Mouse (Mus musculus) T-cell, adult 2 months (primary cell): Measurements from ENCODE around the gene Psmb5.

ENCODE experiments used
- DNase-seq: peaks from one replicate; pipeline ENCODE4 v3.0.0; 2022; ENCODE audit warnings: low spot score

Gene Psmb5

DNA sequence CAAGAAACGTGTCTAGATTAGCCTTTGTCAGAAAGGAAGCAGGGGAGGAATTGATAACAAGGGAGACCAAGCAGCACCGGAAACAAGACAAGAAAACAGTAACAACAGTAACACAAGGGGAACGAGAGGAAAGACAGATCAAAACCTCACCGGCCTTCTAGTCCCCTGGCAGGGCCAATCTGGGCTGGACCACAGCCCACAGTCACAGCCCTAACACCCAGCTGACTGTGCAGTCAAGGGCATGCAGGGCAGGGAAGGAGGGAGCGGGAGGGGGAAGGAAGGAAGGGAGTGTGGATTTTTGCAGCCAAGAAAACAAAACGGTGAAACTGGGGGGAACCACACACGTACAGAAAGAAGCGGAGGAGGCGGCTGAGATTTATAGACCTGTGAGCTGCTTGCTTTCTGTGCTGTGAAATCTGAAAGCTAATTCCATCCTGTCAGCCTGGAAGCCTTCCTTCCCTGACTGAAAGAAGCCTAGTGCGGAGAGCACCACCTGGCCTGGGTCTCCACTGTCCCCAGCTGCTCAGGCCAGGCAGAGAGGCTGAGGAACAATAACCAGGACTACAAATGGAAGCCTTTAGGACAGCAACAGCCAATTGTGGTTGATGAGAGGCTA is 25.4 kb downstream of the Psmb5 start:
- DNase-seq = no peak

DNA sequence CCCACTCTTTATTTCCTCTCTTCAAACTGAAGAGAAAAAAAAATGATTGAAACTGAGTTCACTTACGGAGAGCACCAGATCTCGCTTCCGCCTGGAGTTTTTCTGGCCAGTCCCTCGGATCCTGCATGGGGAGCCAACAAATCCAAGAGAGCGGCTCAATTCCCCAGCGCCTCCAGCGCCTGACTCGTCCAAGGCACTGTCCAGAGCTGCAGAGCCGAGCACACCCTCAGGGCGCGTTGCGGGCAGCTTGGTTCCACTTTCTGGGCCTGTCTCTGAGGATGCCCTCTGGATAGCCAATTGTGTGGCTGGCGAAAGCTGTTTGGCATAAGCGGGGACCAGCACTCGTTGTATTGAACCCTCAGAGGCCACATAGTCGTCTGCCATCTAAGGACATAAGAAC is 26.8 kb downstream of the Psmb5 start:
- no peak for DNase-seq

- peak; percentile 53 for DNase-seq
Observed at GRCm38 (mm10) chr14:54583681-54584338, 34.0 kb downstream of the Psmb5 start.

DNA sequence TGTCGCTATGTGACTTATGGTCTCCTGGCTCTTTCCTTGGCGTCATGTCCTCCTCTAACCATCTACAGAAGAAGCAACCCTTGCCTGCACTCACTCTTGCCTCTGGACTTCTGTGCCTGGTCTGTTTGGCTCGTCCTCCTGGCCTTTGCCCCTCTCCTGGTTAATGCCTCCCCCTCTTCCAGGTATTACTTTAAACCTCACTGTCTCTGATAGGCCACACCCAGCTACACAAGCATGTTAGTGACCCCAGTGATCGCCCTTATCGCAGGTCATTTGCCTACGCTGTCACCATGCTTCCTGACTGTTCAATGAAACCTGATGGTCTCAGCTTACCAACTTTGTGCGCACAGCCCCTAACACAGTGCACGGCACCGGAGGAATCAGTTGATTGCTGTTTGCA is 35.3 kb downstream of the Psmb5 start:
- DNase-seq = no peak

DNA sequence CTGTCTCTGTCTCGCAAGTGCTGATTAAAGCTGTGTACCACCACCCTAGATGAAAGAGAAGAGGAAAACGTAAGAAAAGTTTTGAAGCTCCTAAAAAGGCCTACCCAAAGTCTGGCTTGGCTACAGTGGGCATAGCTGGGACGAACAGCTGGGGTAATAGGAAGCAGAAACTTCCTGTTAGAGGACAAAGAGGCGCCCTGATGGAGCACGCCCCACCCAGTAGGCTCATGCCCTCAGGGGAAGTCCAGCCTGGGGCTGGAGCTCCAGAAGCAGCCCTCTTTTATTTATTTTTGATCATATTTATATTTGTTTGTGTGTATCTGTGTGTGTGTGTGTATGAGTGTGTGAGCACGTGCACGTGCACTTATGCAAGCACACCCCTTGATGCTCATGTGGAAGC is 38.2 kb downstream of the Psmb5 start:
- no peak for DNase-seq

GRCm38 (mm10) chr14:54578063-54578462 is 39.8 kb downstream of the Psmb5 start:
- DNase-seq = peak; percentile 58

DNA sequence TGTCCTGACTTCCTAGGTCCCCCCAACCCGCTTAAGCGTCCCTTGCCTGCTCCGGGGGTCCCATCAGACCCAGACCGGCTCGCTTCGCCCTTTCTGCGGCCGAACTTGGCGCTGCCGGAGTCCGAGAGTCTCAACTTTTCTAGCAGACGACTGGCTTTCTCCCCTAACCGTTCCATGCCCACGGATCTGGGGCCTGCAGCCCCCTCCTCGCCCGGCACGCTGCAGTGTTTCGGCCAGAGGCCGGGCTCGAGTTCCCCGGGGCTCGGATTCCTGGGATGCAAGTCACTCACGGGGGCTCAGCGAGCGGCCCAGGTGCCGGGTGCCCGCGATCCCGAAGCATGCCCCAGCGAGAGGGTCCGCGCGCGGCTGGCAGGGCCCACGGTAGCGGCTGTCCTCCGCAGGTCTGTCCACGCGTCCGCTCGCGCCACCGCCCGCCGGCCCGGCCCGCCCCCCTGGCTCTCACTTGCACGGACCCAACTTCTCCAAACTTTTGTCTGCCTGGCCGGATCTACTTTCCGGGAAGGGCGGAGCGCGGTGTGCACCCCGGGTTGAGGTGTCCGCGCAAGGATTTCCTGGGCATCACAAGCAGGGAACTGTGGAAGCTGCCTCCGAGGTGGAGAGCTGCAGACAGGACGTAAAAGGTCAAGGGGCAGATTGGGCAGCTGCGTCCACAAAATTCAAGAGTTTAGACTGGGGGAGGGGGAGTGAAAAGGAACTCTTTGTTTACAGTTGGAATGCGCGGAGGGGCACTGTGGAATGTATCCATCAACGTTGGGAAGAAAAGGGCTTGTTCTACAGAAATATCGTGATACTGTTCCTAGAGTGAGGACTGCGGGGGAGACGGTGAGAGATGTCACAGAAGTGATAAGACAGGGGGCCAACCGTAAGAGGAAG is 40.5 kb downstream of the Psmb5 start, which contains the start of gene Ajuba:
Ajuba (minus strand) TSS at position 470 of the 894 bp plus-strand sequence.
- DNase-seq = peak; percentile 18

GRCm38 (mm10) chr14:54576241-54577088 is 41.4 kb downstream of the Psmb5 start:
- peak; percentile 8 for DNase-seq

DNA sequence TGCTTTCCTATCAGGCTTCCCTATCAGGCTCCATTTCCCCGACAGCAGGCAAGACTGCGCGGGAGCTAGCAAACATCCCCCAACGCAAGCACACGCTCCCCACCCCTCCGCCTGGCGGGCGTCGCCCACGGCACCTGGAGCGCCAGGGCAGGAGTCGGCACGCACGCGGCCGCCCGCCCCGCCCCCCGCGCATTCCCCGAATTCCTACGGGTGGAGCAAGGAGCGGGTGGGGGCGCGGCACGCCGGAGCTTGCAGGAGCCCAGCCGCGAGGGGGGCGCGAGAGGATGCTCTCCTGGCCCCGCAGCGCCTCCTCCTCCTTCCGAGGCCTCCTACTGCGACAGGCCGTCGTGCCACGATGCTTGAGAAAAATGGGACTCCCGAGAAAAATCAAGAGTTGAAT is 42.2 kb downstream of the Psmb5 start:
- DNase-seq = no peak

DNA sequence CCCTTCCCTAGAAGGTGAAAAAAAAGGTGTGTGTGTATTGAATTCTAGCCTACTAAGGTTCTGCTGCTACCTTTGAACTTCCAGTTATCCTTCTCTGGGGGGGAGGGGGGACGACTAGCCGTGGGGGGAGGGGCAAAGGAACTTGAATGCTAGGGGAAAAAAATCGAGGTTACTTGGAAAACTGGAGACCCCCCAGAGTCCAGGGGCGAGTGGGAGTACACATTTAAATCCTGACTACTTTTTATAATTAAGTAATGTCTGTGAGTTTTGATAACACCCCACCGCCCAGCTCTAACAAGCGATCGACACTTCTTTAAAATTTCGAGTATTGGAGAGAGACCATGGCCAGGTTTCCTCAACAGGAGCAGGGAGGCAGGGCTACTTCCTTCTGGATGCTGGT is 42.8 kb downstream of the Psmb5 start:
- DNase-seq = no peak

GRCm38 (mm10) chr14:54574253-54574652 is 43.6 kb downstream of the Psmb5 start:
- DNase-seq = no peak

GRCm38 (mm10) chr14:54572790-54573736 is 44.8 kb downstream of the Psmb5 start:
- no peak for DNase-seq

DNA sequence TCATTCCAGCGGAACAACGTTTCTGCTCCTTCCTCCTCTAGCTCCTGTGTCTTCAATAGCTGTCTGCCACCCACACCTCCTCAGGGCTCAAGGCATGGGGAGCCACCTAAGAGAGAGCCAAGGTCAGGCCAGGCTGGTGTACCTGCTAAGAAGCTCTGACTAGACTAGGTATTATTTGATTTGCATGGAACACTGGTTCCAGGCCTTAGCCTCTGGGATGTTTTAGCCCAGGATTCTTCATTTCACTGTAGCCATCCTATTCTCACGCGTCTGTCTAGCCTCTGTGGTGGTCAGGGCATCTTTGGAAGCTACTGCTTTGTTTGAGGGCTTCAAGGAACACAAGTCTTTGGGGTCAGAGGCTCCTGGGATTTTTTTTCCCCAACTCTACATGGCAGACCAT is 45.7 kb downstream of the Psmb5 start:
- no peak for DNase-seq

- DNase-seq = no peak
Observed at GRCm38 (mm10) chr14:54569451-54570392, 48.1 kb downstream of the Psmb5 start.

GRCm38 (mm10) chr14:54568694-54569414 is 49.0 kb downstream of the Psmb5 start:
- DNase-seq = peak; percentile 39
